Mouse (Mus musculus) neural tube, embryonic 10.5 days (tissue): Measurements from ENCODE around the gene Pxdn.

Experiments used
- DNase-seq: peaks from one replicate; pipeline ENCODE4 v3.0.0-alpha.2; 2017; ENCODE audit warnings: low spot score; ENCODE audit errors: extremely low spot score

Pxdn gene

DNA sequence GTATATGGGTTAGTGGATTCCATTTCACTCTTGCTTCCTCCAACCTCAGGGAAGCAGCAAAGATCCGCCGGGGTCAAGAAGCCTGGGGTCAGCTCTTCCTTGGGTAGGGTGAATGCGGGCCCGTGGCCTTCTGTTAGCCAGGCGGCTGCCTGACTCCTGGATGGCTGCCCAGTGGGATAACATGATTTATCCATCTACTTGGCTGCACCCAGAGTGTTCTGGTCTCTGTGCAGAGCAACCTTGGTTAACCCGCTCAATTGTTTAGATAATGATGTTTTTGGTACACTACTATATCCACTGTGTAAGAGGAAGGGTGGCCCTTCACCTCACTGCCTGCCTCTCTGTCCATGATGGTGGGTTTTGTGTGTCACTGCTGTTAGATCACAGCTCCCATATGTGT lies 14.7 kb downstream of the Pxdn start:
- no peak for DNase-seq

DNA sequence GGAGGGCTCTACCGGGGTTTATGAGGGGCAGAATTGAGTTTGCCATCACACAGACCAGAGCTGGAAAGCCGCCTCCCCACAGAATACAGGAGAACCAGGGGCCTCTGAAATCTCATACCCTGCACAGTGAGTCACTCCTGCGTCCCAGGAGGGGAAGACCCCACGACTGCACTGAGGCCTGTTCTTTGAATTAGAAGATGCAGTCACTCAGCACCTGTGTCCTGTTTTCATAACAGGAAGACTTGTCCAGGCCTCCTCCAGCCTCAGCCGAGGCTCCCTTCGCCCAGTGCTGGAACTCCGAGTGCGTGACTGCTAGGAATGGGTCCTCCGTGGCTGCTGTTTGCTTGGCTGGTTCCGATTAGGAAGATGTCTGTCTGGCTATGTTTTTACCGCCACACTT lies 16.6 kb downstream of the Pxdn start:
- DNase-seq = no peak

DNA sequence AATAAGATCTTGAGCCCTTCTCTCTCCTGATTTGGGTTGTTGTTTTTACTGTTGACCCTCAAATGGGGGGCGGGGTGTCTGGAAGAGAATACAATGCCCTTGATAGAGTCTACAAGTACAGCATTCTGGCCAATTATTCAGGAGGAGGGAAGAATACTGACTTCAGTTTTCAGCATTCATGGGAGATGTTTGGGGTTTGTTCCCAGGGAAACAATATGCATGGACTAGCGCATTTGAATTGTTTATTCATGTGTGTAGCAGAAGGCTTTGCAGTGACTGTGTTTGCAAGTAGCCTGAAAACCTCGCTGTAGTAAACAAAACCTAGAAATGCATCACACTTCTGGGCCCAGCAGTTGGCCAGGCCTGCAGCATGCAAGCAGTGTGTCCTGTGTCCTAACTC lies 17.1 kb downstream of the Pxdn start:
- no peak for DNase-seq

DNA sequence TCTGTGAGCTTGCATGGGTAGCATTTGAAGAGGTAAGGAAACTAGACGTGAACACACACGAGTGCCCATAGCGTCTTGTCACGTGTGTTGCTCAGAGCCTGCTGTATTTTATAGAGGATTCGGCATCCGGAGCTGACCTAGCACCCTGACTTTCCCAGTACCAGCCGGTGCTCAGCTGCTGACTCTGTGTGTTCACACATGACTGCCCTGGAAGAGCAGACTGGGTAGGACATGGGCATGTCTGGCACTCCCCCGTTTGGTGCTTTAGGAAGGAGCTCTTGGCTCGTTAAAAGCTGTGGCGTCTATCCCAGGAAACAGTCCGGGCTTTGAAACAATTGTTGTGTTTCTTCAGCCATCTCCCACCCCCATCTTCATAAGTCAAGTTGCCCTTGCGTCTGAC lies 19.6 kb downstream of the Pxdn start:
- no peak for DNase-seq

DNA sequence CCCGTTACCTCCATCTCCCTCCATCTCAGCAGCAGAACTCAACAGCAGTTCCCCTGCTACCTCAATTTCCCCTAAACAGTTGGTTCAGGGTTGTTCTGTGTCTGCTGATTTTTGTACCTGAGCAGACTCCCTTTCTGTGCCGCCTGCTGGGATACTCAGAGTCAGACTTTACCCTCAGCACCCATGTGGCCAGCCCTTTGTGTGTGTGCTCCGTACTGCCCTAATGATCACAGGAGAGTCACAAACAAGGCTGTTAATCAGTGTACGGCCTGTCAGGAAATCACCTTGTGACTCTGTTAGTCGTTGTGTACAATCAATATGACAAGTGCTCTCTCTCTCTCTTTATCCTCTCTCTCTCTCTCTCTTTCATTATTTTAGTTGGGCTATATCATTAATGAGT lies 21.2 kb downstream of the Pxdn start:
- DNase-seq = no peak

DNA sequence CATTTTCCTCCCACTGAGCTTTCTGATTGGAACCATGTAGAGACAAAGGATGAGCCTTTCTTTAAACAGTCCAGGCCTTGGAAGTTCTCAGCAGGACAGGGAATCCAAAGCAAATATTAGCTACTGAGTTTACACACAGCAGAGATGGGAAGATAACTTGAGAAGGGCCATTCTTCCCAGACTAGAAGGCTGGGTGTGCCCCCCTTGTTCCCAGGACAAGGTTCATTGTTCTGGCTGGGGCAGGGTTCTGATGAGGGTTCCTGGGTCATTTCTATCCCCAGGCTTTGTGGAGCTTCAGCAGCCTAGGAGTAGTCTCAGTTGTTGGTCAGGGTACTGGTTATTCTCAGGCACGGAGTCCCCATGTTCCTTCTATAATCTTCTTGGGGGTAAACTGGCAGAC lies 23.6 kb downstream of the Pxdn start:
- no peak for DNase-seq

DNA sequence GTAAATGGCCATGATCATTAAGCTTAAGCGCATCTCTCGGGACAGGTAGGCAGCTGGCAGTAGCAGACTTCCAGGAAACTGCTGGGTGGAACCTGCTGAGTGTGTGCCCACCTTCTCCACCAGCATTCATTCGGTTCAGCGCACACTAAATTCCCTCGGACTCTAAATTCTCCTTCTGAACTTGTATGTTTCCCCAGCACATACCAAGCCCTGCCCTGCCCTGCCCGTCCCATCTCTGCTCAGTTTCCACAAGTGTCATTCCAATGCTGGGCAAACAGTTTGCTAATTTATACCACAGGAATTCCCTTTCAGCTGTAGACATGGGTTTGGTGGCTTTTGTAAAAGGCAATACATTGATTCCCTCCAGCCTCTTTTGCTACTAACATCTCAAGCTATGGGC lies 27.6 kb downstream of the Pxdn start:
- DNase-seq = no peak

DNA sequence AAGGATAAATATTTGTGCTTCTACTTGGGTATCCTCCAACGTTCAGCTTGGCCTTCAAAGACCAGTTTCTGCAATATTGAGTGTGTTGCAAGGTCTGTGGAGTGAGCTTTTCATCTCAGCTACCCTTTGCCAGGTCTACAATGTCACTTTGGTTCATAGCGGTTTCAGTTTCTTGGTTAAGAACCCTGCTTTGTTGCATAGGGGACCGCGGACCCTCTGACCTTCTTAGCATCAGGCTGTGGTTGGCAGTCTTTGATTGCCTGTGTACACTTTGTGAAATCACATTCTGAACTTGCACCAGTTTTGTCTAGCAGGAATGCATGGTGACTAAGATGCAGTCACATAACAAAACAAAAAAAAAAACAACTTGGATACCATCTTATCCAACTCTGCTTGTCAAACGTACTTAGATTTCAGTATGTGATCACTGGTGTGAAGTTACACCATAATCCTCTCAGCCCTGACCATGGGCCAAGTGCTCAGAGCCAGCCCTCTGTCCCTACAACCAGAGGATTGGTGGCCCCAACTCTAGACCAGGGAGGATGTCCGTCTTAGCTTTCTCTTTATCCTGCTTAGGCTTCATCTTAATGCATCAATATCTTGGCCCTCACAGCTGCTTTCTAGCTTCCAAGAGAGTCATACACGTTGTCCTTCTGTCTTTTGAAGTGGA lies 34.5 kb downstream of the Pxdn start:
- DNase-seq = no peak

DNA sequence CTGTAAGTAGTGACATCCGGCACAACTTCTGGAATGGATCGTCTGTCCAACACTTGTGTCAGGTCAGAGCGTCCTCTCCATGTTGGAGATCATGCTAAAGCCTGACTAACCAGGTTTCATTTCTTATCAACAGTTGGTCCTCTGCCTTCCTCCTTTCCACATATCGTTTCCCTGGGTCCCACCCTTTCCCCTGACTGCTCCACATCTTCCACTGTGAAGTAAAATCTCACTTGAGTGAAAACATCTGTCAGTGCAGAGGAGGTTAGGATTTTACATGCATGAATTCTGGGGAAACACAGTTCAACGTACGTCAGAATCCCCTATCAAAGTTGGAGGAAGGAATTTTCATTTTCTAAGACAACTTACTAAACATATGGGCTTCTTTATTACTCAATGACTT lies 35.1 kb downstream of the Pxdn start:
- no peak for DNase-seq

DNA sequence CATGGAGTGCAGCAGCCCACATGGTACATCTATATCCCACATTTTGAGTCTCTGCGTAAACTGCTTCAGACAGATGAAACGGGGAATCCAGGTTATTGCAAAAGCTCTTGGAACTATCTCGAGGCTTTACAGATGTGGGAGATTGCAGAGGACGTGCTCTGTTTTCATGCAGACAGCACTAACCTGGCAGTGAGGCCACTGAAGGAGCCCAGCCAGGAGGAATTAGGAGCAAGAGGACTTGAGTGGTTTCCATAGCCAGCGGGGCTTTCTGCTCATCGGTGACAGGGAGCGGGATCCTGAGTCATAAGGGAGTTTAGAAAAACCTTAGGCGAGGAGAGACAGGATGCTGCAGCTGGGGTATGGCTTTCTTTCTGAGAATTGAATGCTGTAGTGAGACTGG lies 42.7 kb downstream of the Pxdn start:
- no peak for DNase-seq

DNA sequence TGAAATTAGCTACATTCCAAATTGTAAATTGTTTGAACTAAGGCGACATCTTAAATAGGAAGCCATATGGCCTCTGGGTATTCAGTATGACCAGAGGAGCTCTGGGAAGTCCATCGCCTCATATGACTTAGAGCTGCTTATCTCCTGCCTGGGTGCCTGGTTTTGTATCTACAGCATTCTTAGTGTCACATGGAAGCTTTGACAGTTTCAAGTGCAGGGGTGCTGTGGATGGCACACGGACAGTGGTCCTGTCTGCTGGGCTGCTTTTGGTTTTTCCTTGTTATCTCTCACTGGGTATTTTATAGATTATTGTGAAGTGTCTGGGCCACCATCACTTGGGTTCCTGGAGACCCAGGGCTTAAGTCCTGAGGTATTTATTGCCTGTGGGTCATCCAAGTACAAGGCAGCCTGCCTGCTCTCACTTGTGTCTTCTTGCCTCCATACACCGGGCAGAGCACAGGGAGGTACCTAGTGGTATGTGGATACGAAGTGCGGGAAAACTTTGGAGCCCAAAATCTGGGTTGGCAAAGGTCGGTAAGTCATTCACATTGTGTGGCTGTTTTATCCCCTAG lies 44.4 kb downstream of the Pxdn start:
- no peak for DNase-seq

DNA sequence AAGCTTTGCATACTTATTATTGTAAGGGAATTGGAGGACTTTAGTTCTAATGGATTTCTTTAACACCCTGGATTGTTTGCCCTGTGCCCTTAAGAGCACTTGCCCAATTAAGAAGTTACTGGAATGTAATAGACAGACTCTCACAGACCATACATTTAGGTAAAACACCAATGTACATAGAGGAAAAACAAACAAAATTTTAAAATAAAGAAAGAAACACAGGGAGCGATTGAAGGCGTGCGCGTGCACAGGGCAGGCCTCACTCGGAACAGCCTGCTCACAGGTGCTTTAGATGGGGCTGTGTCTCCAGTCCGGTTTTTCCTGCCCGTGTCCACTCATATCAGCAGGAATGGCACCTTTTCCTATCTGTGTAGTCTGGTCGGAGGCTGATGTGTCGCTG lies 45.8 kb downstream of the Pxdn start:
- DNase-seq = no peak

DNA sequence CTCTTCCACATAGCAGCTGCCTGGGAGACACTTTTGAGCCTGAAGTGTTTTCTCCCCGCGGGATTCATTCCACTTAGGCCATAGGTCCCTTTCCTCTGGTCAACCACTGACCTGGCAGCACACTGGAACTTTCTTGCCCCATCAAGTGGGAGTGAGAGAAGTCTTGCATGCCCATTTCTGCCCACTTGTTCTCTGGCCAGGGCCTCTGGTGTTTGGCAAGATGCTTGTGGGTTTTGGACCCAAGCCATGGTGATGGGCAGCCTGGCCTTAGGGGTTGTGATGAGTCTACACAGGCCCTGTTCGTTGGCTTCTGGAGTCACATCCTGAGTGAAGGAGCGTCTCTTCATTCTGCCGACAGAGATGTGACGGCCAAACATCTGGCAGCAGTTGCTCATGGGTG lies 47.7 kb downstream of the Pxdn start:
- no peak for DNase-seq

DNA sequence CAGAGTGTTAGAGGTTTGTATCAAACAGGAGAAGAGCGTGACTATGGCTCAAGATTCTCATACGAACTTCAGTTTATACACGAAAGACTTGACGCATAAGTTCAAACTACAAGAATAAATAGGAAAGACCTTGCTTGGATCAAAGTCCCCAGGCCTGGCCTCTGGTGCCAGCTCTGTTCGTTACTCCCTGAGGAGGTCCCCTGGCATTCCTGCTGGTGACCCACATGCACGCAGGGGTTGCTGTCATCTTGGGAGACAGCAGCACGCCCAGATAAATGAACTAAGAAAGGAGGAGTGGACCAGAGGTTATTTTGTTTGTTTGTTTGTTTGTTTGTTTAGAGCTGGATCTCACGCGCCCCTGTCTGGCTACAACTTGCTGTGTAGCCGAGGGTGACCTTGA lies 48.8 kb downstream of the Pxdn start:
- no peak for DNase-seq

DNA sequence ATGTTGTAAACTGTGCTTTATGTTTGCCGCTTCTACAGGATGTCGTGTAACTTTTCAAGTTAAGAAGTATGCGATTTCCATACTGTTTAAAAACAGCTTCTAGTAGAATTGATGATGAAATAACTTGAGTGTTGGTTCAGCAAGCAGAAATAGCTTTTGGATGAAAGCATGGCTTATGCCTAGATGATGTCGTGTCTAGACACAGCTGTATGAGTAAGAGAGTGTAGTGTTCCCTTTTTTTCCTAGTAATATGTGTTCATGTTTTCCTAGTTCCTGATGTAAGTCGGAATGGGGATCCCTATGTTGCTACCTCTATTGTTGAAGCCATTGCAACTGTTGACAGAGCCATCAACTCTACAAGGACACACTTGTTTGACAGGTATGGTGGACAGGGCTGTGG lies 61.5 kb downstream of the Pxdn start:
- DNase-seq = no peak

DNA sequence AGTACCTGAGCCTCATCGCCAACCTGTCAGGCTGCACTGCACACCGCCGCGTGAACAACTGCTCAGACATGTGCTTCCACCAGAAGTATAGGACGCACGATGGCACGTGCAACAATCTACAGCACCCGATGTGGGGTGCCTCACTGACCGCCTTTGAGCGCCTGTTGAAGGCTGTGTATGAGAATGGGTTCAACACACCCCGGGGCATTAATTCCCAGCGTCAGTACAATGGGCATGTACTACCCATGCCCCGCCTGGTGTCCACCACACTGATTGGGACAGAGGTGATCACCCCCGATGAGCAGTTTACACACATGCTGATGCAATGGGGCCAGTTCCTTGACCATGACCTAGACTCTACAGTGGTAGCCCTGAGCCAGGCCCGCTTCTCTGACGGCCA lies 64.5 kb downstream of the Pxdn start:
- no peak for DNase-seq

DNA sequence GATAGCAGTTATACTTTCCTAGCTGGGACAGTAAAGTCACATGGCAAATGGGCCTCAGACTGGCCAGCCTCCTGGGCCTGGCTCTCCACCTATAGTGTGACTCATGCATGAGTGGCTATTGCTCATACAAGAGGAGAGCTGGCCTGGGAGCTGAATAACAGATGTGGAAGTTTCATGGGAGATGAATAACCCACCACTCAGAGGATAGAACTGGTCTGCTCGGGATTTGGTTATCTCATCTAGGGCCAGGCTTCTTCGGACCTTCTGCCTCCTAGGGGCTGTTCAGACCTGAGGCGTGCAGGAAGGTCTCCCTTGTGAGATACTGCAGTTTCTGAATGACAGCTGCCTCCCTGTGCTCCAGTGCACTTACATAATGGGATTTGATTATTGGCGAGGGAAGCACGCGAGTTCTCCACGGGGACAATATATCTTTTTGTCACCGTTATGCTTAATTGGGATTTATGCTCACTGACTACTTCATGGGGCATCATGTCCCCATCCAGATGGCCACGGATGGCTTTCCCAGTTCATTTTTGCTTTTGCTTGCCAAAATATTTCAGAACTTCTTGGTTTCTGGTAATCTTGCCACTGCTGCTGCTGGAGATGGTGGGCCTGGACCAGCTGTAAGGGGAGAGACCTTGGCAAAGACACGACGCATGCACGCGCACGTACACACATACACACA lies 66.4 kb downstream of the Pxdn start:
- no peak for DNase-seq

DNA sequence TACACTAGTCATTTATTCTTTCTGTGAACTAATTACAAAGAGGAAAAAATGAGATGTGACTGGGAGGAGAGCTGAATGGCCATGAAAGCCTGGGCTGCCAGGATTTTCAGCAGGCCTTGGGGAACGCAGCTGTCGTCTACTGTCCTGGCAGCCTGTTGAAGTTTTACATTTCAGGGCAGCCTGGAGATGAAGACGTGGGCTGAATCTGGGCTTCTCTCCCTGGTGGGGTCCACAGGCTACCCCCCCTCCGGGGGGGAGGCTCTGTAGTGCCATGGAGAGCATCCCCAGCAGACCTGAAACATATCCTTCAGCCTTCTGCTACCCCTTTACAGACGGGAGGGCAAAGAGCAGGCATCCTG lies 66.9 kb downstream of the Pxdn start:
- no peak for DNase-seq

DNA sequence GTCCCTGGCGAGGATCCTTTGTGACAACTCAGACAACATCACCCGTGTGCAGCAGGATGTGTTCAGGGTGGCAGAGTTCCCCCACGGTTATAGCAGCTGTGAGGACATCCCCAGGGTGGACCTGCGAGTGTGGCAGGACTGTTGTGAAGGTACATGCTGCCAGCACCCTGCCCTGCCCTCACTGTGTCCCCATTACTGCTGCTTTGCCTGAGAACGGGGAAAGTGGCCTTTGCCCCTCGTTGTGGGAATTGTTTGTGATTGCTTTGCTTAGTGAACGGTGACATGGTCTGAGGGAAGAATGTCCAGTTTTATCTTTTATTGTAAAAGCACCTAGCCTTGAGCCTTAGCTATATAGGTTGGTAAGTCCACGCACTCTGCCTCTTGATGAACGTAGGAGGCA lies 69.2 kb downstream of the Pxdn start:
- DNase-seq = no peak

DNA sequence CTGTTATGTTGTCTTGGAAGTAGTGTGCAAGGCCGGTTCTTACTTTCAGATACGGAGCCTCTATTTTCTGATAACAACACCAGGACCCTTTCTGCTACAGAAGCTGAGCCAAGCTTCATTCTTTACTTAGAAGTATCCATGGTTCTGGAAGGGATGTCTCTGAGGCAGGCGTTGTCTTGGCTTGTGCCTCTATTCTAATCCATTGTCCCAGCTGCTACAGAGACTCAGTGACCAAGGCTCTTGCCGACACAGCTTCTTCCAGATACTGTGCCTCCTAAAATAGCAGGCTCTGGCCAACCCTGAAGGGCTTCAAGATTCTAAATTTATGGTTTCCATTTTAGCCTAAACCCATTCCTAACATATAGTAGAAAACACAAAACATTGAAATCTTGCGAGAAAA lies 71.3 kb downstream of the Pxdn start:
- DNase-seq = no peak

DNA sequence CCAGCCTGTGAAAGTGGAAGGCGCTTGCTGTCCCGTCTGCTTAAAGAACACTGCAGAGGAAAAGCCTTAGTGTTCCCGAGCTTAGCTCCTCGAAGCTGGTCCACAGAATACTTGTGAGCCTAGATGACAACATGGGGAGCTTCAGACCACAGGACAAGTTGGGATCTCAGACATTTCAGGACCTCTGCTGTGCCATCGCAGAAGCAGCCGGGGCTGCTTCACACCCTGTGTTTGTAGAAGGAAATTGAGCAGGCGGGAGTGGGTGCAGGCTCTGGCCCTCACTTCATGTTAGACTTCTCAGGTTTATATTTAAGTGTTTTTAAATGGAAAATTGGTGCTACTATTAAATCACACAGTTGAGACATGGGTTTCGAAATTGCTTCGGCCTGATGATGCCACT lies 78.1 kb downstream of the Pxdn start:
- DNase-seq = no peak

DNA sequence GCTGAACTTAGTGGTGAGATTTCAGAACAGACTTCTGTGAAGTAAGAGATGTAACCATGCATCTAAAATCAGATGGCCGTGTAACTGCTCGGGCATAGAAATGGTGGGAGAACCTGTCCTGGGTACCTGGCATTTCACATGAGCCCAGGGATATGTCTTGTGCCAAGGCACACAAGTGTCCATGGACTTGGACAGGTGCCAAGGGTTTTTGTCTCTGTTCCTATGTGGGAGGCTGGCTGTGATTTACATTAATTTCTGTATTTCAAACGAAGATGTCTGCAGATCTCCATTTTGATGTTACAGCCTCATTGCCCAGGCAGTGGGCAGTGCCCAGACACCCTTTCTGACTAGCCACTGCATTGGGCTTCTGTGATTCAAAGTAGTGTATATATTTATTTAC lies 79.7 kb downstream of the Pxdn start:
- no peak for DNase-seq

DNA sequence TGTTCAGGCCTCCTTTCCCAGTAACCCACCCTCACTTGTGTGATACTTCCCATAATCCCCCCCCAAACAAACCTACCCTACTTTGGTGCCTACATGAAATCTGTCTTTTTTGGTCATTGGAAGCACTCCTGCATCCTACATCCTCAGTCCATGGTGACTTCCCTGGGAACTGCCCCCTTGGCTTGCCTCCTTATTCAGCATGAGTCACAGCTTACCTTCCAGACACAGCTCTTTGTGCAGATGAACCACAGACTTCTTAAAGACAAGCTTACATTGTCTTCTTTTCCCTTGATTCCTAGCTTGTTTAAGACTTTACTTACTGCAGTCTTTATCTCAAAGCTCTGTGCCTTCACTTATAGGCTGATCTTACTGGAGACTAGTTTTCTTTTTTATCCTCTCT lies 83.0 kb downstream of the Pxdn start:
- DNase-seq = no peak
